Mouse (Mus musculus) stomach, embryonic 15.5 days (tissue): ENCODE data around the gene Cdh18. TPM values are rescaled to one million over a fixed set of nuclear protein-coding genes. Genes with fewer than 3 reads are reported as not detected.
"Not testable (repeated sequence)": the region's sequence is repeated elsewhere in the genome, so short reads cannot be mapped to it uniquely, and the experiment has no call there.

Experiments used
- ATAC-seq: fragments of 200-750 bp; cut with Nextera tagmentation; 2 replicates; pipeline ENCODE4 v1.8.0; 2017; ENCODE audit warnings: low read depth, moderate number of reproducible peaks, moderate TSS enrichment; ENCODE audit not compliant: insufficient read depth, low FRiP score
- H3K27ac ChIP-seq: fragments of 300-500 bp; sonication (generic); 2 replicates; pipeline ENCODE4 v1.5.1; 2015; ENCODE audit warnings: mild to moderate bottlenecking, inconsistent platforms
- H3K27me3 ChIP-seq: fragments of 300-500 bp; sonication (generic); replicated peaks from 2 replicates; pipeline ENCODE4 v1.6.1; 2015; ENCODE audit warnings: inconsistent platforms
- H3K36me3 ChIP-seq: fragments of 300-500 bp; sonication (generic); 2 replicates; pipeline ENCODE4 v1.6.1; 2015; ENCODE audit warnings: inconsistent platforms
- H3K4me1 ChIP-seq: fragments of 300-500 bp; sonication (generic); 2 replicates; pipeline ENCODE4 v1.6.1; 2015; ENCODE audit warnings: inconsistent platforms
- H3K4me2 ChIP-seq: fragments of 300-500 bp; sonication (generic); 2 replicates; pipeline ENCODE4 v1.6.1; 2015; ENCODE audit warnings: mild to moderate bottlenecking, inconsistent platforms
- H3K4me3 ChIP-seq: fragments of 300-500 bp; sonication (generic); replicated peaks from 2 replicates; pipeline ENCODE4 v1.5.1; 2015; ENCODE audit warnings: inconsistent platforms
- H3K9ac ChIP-seq: fragments of 300-500 bp; sonication (generic); 2 replicates; pipeline ENCODE4 v1.6.1; 2015; ENCODE audit warnings: inconsistent platforms
- H3K9me3 ChIP-seq: fragments of 300-500 bp; sonication (generic); 2 replicates; pipeline ENCODE4 v1.6.1; 2016; ENCODE audit warnings: inconsistent platforms
- WGBS: fragments of 180-500 bp; shearing (Covaris S2); methylation state at CpG from one replicate; pipeline ENCODE4 v1.1.7; 2015; 5-methylcytosine and 5-hydroxymethylcytosine counted together
- polyA plus RNA-seq: library from polyadenylated mRNA; unstranded; fragments of >200 nt; fragmentation: Nextera tagmentation; extraction: Ambion mirVana; gene quantifications from 2 replicates; pipeline ENCODE4 v1.2.1, GENCODE M21; 2015

The Cdh18 gene
- polyA plus RNA-seq, 1 experiment from 2014 or later: 1.8 TPM

GRCm38 (mm10) chr15:23305018-23305417 is 756.2 kb downstream of the Cdh18 start:
- Histone ChIP-seq H3K9me3 (no peaks in the 10 kb centered on the region), H3K9ac (no peak overlapping the region), H3K4me1 (no peaks in the 10 kb centered on the region), H3K4me3 (no peak overlapping the region), H3K27ac (no peak overlapping the region), H3K36me3 (no peaks in the 10 kb centered on the region), H3K4me2 (no peak overlapping the region), H3K27me3 (no peaks in the 10 kb centered on the region)
- WGBS: 65% methylated on average over 1 of the region's 1 CpGs
- ATAC-seq: no peak

- H3K4me1 ChIP-seq: no peaks in the 10 kb centered on the region
- ATAC-seq: no peak
- no peak overlapping the region for H3K4me2 ChIP-seq
- H3K4me3 ChIP-seq: no peak overlapping the region
- WGBS: 78% methylated on average over 3 of the region's 3 CpGs
- no peak overlapping the region for H3K27ac ChIP-seq
- H3K27me3 ChIP-seq: no peaks in the 10 kb centered on the region
- no peak overlapping the region for H3K9ac ChIP-seq
- no peaks in the 10 kb centered on the region for H3K9me3 ChIP-seq
- H3K36me3 ChIP-seq: no peaks in the 10 kb centered on the region
Measured at GRCm38 (mm10) chr15:23316766-23317165, 767.9 kb downstream of the Cdh18 start.

- Histone ChIP-seq H3K4me3 (no peak overlapping the region), H3K27ac (no peak overlapping the region), H3K27me3 (no peaks in the 10 kb centered on the region), H3K36me3 (no peaks in the 10 kb centered on the region), H3K9me3 (no peaks in the 10 kb centered on the region), H3K4me1 (no peaks in the 10 kb centered on the region), H3K4me2 (no peak overlapping the region), H3K9ac (no peak overlapping the region)
- no peak for ATAC-seq
Measured at GRCm38 (mm10) chr15:23317409-23317808, 768.6 kb downstream of the Cdh18 start.

GRCm38 (mm10) chr15:23340338-23340737 is 791.5 kb downstream of the Cdh18 start:
- not testable (repeated sequence) for H3K27me3 ChIP-seq, H3K9me3 ChIP-seq, H3K4me1 ChIP-seq, H3K9ac ChIP-seq, H3K27ac ChIP-seq, H3K4me3 ChIP-seq, ATAC-seq, H3K36me3 ChIP-seq, H3K4me2 ChIP-seq
- WGBS: no CpG with 5 or more reads among the region's 4 CpGs

- Histone ChIP-seq H3K27me3 (no peaks in the 10 kb centered on the region), H3K27ac (no peak overlapping the region), H3K4me2 (no peak overlapping the region), H3K36me3 (no peaks in the 10 kb centered on the region), H3K9me3 (no peaks in the 10 kb centered on the region), H3K4me1 (no peaks in the 10 kb centered on the region), H3K9ac (no peak overlapping the region), H3K4me3 (no peak overlapping the region)
- ATAC-seq: no peak
- 72% methylated on average over 2 of the region's 2 CpGs for WGBS
Measured at GRCm38 (mm10) chr15:23351078-23351477, 802.3 kb downstream of the Cdh18 start.

- no peaks in the 10 kb centered on the region for H3K36me3 ChIP-seq
Measured at GRCm38 (mm10) chr15:23366325-23366724, 817.5 kb downstream of the Cdh18 start.

GRCm38 (mm10) chr15:23367712-23368111 is 818.9 kb downstream of the Cdh18 start:
- WGBS: 53% methylated on average over 1 of the region's 1 CpGs

More at GRCm38 (mm10) chr15:23366325-23366724, 817.5 kb downstream of the Cdh18 start:
- Histone ChIP-seq H3K4me1 (no peaks in the 10 kb centered on the region), H3K9ac (no peak overlapping the region), H3K9me3 (no peaks in the 10 kb centered on the region), H3K4me2 (no peak overlapping the region), H3K27me3 (no peaks in the 10 kb centered on the region), H3K27ac (no peak overlapping the region), H3K4me3 (no peak overlapping the region)
- ATAC-seq: no peak
- WGBS: 88% methylated on average over 3 of the region's 3 CpGs

GRCm38 (mm10) chr15:23378016-23378750 is 829.4 kb downstream of the Cdh18 start:
- H3K27me3 ChIP-seq: no peaks in the 10 kb centered on the region
- H3K27ac ChIP-seq: no peak overlapping the region
- no peaks in the 10 kb centered on the region for H3K9me3 ChIP-seq
- no peaks in the 10 kb centered on the region for H3K4me1 ChIP-seq
- no peak for ATAC-seq
- no peak overlapping the region for H3K9ac ChIP-seq
- no peaks in the 10 kb centered on the region for H3K36me3 ChIP-seq
- WGBS: 85% methylated on average over 2 of the region's 2 CpGs
- H3K4me2 ChIP-seq: no peak overlapping the region
- no peak overlapping the region for H3K4me3 ChIP-seq

More at GRCm38 (mm10) chr15:23367712-23368111, 818.9 kb downstream of the Cdh18 start:
- Histone ChIP-seq H3K36me3 (no peaks in the 10 kb centered on the region), H3K27me3 (no peaks in the 10 kb centered on the region), H3K27ac (no peak overlapping the region), H3K9ac (no peak overlapping the region), H3K4me1 (no peaks in the 10 kb centered on the region), H3K9me3 (no peaks in the 10 kb centered on the region), H3K4me3 (no peak overlapping the region), H3K4me2 (no peak overlapping the region)
- no peak for ATAC-seq

GRCm38 (mm10) chr15:23385816-23386215 is 837.0 kb downstream of the Cdh18 start:
- Histone ChIP-seq H3K4me2 (no peak overlapping the region), H3K27ac (no peak overlapping the region), H3K27me3 (no peaks in the 10 kb centered on the region), H3K4me1 (no peaks in the 10 kb centered on the region), H3K9me3 (no peaks in the 10 kb centered on the region), H3K36me3 (no peaks in the 10 kb centered on the region), H3K4me3 (no peak overlapping the region), H3K9ac (no peak overlapping the region)
- 55% methylated on average over 4 of the region's 4 CpGs for WGBS
- ATAC-seq: no peak

GRCm38 (mm10) chr15:23396646-23397045 is 847.8 kb downstream of the Cdh18 start:
- Histone ChIP-seq H3K9ac (no peak overlapping the region), H3K27me3 (no peaks in the 10 kb centered on the region), H3K27ac (no peak overlapping the region), H3K4me1 (no peaks in the 10 kb centered on the region), H3K4me2 (no peak overlapping the region), H3K36me3 (no peaks in the 10 kb centered on the region), H3K4me3 (no peak overlapping the region), H3K9me3 (no peaks in the 10 kb centered on the region)
- ATAC-seq: no peak

GRCm38 (mm10) chr15:23403792-23404191 is 855.0 kb downstream of the Cdh18 start:
- no peak overlapping the region for H3K4me2 ChIP-seq
- no peak overlapping the region for H3K27ac ChIP-seq
- no peaks in the 10 kb centered on the region for H3K9me3 ChIP-seq
- no peaks in the 10 kb centered on the region for H3K36me3 ChIP-seq
- ATAC-seq: no peak
- H3K4me1 ChIP-seq: no peaks in the 10 kb centered on the region
- 88% methylated on average over 2 of the region's 2 CpGs for whole genome bisulfite sequencing
- no peaks in the 10 kb centered on the region for H3K27me3 ChIP-seq
- H3K9ac ChIP-seq: no peak overlapping the region
- no peak overlapping the region for H3K4me3 ChIP-seq

- Histone ChIP-seq H3K9me3 (no peaks in the 10 kb centered on the region), H3K4me3 (no peak overlapping the region), H3K9ac (no peak overlapping the region), H3K36me3 (no peaks in the 10 kb centered on the region), H3K27me3 (no peaks in the 10 kb centered on the region), H3K4me2 (no peak overlapping the region), H3K4me1 (no peaks in the 10 kb centered on the region), H3K27ac (no peak overlapping the region)
- ATAC-seq: no peak
- 82% methylated on average over 1 of the region's 1 CpGs for WGBS
Measured at GRCm38 (mm10) chr15:23408256-23408655, 859.4 kb downstream of the Cdh18 start.
